ENCODE assay signal across 10 mouse cellular contexts in genomic region chr7:76354510-76354909, GRCm38 (mm10).
A peak's percentile ranks its signal among the peaks of the same experiment; 100 is the strongest.
DNase-seq lines count a peak whose midpoint lies in the region; ATAC-seq and TF ChIP-seq lines count a peak whose summit lies in the region.
"Had no signal": no experiment of that assay in that cellular context is flagged by ENCODE, and none has a peak within 500 bp of the region (broad histone marks: within the 10 kb centered on the region; RNA-seq: fewer than 3 reads in every experiment).

No protein-coding gene starts in this region.

- no peak overlapping the region for H3K4me2 ChIP-seq in kidney, embryonic 14.5 days (replicated peaks; ENCODE audit: low read depth, low read length)
- H3K4me2 ChIP-seq: embryonic facial prominence, embryonic 15.5 days; stomach, embryonic 15.5 days had no signal

- peaks cover 3% of the 10 kb centered on the region; the same call in 1 of the 2 replicates for H3K9me3 ChIP-seq in kidney, embryonic 14.5 days (ENCODE audit: control insufficient read depth, low read length)
- H3K9me3 ChIP-seq: embryonic facial prominence, embryonic 15.5 days; stomach, embryonic 15.5 days had no signal

- WGBS in kidney, adult 2 months: 9% methylated on average over 3 of the region's 3 CpGs
- 13% methylated on average over 3 of the region's 3 CpGs for WGBS in kidney, embryonic 14.5 days

- ATAC-seq in kidney, embryonic 14.5 days (ENCODE audit: low FRiP score, low TSS enrichment): no peak
- ATAC-seq in hematopoietic stem cell, adult 5-6 weeks (replicated peaks in 1 of 2; ENCODE audit: insufficient read depth in 1 of 2, low FRiP score in 2 of 2, low TSS enrichment in 1 of 2, low read depth in 1 of 2, poor library complexity in 2 of 2, severe bottlenecking in 2 of 2): peak; percentile 59 to 74; a peak in 3 of 4 replicates
- no peak; the same call in 1 of the 2 replicates for ATAC-seq in megakaryocyte, adult 5-6 weeks (ENCODE audit: poor library complexity, severe bottlenecking)

- no peaks in the 10 kb centered on the region for H3K27me3 ChIP-seq in kidney, adult 2 months (replicated peaks; ENCODE audit: control insufficient read depth, insufficient read depth, low read length)
- no peaks in the 10 kb centered on the region for H3K27me3 ChIP-seq in kidney, embryonic 14.5 days (ENCODE audit: control insufficient read depth, insufficient read depth, low read length)
- H3K27me3 ChIP-seq: embryonic facial prominence, embryonic 15.5 days; stomach, embryonic 15.5 days had no signal

- TF ChIP-seq CTCF in kidney, adult 2 months (conservative IDR thresholded peaks at IDR 0.05; ENCODE audit: insufficient read depth, insufficient read length, low read depth, low read length): peak; percentile 27; the same call in 1 of the 2 replicates

- no peak overlapping the region for H3K9ac ChIP-seq in kidney, embryonic 14.5 days (ENCODE audit: low read depth, low read length)
- H3K9ac ChIP-seq: embryonic facial prominence, embryonic 15.5 days; stomach, embryonic 15.5 days had no signal

- no peaks in the 10 kb centered on the region for H3K36me3 ChIP-seq in kidney, adult 2 months (ENCODE audit: control insufficient read depth, insufficient read depth, low read length)
- H3K36me3 ChIP-seq in kidney, embryonic 14.5 days (ENCODE audit: control insufficient read depth, insufficient read depth, low read length): no peaks in the 10 kb centered on the region
- H3K36me3 ChIP-seq: embryonic facial prominence, embryonic 15.5 days; stomach, embryonic 15.5 days had no signal

- no peak for TF ChIP-seq POLR2A in kidney, adult 2 months (IDR thresholded peaks at IDR 0.05; ENCODE audit: low read depth, low read length)

- no peak overlapping the region for H3K4me3 ChIP-seq in kidney, adult 2 months (ENCODE audit: insufficient read depth, low read depth, low read length)
- H3K4me3 ChIP-seq in kidney, embryonic 14.5 days (ENCODE audit: low read length): no peak overlapping the region
- H3K4me3 ChIP-seq: embryonic facial prominence, embryonic 15.5 days; stomach, embryonic 15.5 days had no signal

- H3K27ac ChIP-seq in kidney, adult 2 months (ENCODE audit: insufficient read depth, low read depth, low read length): no peak overlapping the region
- no peak overlapping the region for H3K27ac ChIP-seq in kidney, embryonic 14.5 days (ENCODE audit: low read depth, low read length)
- H3K27ac ChIP-seq: embryonic facial prominence, embryonic 15.5 days; stomach, embryonic 15.5 days had no signal

- H3K4me1 ChIP-seq in kidney, adult 2 months (ENCODE audit: control insufficient read depth, insufficient read depth, low read length): no peaks in the 10 kb centered on the region
- H3K4me1 ChIP-seq in kidney, embryonic 14.5 days (ENCODE audit: control insufficient read depth, insufficient read depth, low read length): no peaks in the 10 kb centered on the region
- H3K4me1 ChIP-seq: embryonic facial prominence, embryonic 15.5 days; stomach, embryonic 15.5 days had no signal

- DNase-seq in adrenal gland, adult (ENCODE audit: inconsistent age in 2 of 2, low spot score in 1 of 2): peak; percentile 21 to 82
- no peak for DNase-seq in adrenal gland, postnatal 25 days
- peak; percentile 56 for DNase-seq in kidney, adult 2 months
- peak; percentile 50 for DNase-seq in NIH3T3 (ENCODE audit: low read depth)
- DNase-seq in lung, postnatal 14 days: peak; percentile 59

Comparison
In these comparisons a context has a peak if more than half of its experiments do, and no peak if none do; other contexts are left out.
1. ATAC-seq: peak in hematopoietic stem cell, adult 5-6 weeks (2 of 2); none in kidney, embryonic 14.5 days (single experiment) and megakaryocyte, adult 5-6 weeks (single experiment).